Mouse (Mus musculus): ENCODE data around the gene Slc16a13.
A peak's percentile ranks its signal among the peaks of the same experiment; 100 is the strongest.

Gene Slc16a13

DNA sequence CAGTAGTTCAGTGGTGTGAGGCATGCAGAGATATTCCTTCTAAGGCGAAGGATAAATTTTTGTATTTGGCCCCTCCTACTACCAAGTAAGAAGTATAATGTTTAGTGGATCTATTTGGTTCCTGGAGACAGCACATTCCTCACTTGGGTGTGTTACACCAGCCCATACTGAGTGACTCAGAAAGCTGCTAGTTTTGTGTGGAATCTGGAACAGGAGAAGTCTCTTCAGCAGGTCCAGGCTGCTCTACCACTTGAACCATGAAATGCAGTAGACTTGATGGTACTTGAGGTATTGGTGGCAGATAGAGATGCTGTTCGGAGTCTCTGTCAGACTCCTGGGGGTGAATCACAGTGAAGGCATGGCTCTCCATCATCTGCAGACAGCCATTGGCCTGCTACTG lies 10.2 kb downstream of the Slc16a13 start:
- DNase-seq (ENCODE audit: low spot score): no peak

GRCm38 (mm10) chr11:70208778-70209388 lies 12.0 kb downstream of the Slc16a13 start:
- DNase-seq (ENCODE audit: low spot score): no peak

DNA sequence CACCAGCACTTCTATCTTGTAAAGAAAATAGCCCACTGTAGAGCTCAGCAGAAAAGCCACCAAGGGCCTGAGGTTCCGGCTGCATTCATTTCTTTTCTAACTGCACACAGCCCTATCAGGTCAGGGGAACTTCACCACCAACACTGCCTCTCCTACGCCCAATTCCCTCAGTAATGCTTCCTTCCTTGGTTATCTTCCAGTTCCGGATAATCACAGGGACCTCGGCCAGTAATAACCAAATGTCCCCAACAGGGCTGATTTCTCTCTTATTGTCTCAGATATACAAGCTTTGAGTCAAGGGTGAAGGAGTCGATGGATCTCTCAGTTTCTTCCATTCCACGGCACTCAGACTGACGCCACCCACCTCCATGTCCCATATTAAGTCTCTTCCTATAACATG lies 13.6 kb downstream of the Slc16a13 start:
- no peak for DNase-seq (ENCODE audit: low spot score)

- no peak for DNase-seq (ENCODE audit: low spot score)
Measured at GRCm38 (mm10) chr11:70206801-70207200, 14.1 kb downstream of the Slc16a13 start.

GRCm38 (mm10) chr11:70201691-70202090 lies 19.2 kb downstream of the Slc16a13 start:
- DNase-seq (ENCODE audit: low spot score): peak; percentile 67

DNA sequence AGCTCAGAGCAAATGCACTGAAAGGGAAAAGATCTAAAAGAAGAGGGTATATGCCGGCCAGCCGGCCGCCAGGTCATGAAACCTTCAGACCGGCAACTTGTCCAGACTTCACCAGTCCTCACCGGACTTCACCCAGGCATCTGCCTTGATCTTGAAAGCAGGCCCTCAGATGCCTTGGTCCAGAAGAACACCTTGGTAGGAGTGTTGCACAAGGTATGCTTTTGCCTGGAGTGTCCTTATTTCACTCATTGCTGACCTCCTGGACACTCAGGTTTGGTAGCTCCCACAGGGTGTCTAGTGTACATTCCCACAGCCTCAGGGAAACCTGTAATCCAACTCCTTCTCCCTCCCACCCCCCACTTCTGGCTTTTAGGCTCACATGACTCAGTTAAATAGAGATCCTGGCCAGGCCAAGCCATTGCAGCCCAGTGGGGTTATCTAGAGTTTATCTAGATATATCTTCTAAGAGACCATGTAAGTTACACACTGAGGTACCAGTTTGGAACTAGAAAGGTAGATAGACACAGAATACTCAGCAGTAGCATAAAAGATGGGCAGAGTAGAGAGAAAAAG lies 20.7 kb downstream of the Slc16a13 start:
- no peak for DNase-seq (ENCODE audit: low spot score)

GRCm38 (mm10) chr11:70199107-70199506 lies 21.8 kb downstream of the Slc16a13 start:
- DNase-seq (ENCODE audit: low spot score): no peak

DNA sequence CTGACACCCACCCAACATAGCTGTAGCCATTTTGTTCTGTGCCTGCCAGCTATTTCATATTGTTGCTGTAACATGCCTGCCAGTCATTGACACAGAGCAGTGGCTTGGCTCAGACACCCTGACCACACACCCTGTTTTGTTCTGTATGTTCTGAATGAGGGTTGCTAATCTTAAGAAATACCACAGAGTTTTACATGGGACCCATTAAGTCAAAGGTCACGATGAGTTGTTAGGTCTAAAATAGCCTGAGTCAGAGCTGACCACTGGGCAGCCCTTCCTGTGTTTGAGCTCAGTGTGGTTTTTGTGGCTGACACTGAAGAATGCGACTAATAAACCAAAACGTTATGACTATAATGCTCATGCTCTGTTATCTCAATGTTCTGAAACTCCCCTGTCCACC lies 22.5 kb downstream of the Slc16a13 start:
- DNase-seq (ENCODE audit: low spot score): no peak

- DNase-seq (ENCODE audit: low spot score): no peak
Measured at GRCm38 (mm10) chr11:70193354-70194285, 27.2 kb downstream of the Slc16a13 start.

DNA sequence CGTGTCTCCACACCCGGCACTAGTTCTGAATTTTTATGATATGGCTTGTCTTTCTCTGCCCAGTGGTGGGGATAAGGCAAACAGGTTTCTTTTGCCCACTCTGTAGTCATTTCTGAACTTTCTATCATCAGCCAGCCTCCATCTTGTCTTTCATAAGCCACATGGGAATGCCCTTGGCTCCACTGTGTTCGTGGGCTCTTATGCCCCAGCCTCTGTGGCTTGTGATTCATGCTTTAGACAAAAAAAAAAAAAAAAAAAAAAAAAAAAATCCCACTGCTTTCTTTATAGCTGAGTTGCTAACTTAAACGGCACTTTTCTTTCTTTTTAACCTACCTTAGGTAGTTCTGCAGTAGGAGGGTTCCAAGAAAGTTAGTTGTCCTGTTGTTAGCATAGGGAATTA lies 28.7 kb downstream of the Slc16a13 start:
- no peak for DNase-seq (ENCODE audit: low spot score)

DNA sequence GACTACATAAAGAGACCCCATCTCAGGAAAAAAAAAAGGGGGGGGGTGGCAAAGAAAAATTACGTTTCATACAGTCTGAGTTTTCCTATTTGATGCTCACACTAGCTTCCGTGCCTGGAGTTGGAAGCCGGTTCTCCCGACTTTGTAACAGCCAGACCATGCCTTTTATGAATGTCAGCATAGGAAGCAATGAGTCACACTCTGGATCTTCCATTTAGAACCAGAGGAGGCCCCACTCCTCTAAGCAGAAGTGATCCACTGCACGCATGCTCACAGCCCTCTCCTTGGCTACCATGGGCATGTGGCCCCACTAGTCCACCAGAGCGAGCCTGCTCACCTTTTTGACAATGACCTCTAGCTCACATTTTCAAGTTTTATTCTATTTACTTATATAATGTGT lies 29.7 kb downstream of the Slc16a13 start:
- no peak for DNase-seq (ENCODE audit: low spot score)

DNA sequence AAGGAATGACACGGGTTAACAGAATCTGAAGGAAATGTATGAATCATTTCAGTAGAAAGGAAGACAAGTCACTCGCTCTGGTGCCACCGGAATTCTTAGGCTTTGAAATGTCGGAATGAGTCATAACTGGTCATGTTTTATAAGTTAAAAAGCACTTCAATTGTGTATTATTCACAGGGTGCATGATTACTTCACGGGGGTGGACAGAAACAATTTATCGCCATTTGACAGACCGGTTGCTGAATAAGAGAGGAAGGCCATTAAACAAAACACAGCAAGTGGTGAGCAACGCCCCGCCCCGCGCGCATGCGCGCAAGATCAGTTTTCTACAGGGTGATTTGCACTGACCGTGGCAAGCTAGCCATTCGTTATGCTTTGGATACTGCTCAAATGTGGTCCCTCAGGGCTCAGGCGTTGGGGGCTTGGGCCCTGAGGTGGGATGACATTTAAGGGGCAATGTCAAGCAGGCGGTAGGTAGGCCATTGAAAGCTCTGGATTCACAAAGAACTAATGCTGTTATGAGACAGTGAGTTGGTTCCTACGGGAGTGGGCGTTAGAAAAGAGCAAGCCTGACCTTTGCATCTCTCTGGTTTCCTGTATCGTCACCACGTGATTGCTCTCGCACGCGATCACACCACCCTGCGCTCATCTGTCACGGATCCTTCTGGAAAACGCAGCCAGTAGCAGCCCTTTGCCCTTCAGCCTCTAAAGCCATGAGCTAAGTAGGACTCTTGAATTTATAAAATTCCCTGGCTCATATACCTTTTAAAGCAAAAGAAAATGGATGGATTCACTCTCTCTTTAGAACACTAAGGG lies 31.3 kb downstream of the Slc16a13 start:
- no peak for DNase-seq (ENCODE audit: low spot score)

DNA sequence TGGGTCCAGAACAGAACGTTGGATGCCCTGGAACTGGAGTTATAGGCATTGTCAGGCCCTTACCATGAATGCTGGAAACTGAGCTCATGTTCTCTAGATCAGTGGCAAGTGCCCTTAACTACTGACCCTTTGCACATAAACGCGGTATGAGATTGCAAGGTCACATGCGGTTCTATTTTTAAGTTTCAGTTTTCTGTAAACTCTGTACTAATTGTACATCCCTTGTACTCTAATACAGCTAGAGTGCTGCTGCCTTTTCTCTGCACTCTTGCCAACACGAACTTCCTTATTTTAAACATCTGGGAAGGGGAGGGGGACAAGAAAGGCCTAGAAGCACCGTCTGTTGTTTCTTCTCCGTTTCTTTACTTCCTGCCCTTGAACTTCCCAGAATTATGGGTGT lies 35.7 kb downstream of the Slc16a13 start:
- no peak for DNase-seq (ENCODE audit: low spot score)

DNA sequence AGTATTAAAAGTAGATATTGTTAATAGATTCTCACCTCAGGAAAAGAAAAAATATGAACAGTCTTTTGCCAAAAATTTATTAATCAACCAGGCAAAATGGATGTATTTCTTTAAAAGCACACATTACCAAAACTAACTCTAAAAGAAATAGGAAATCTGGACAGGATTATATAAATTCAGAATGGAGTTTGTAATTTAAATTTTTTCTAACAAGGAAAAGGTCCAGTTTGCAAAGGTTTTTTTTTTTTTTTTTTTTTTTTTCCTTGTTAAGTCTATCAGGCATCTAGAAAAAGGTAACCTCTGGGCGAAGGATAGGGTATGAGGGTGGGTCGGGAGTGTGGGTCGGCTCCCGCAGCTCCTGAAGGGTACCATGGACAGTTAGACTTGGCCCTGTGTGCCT lies 40.4 kb downstream of the Slc16a13 start:
- DNase-seq (ENCODE audit: low spot score): no peak

- no peak for DNase-seq (ENCODE audit: low spot score)
Measured at GRCm38 (mm10) chr11:70179401-70179800, 41.5 kb downstream of the Slc16a13 start.

GRCm38 (mm10) chr11:70178756-70179155 lies 42.1 kb downstream of the Slc16a13 start:
- no peak for DNase-seq (ENCODE audit: low spot score)

DNA sequence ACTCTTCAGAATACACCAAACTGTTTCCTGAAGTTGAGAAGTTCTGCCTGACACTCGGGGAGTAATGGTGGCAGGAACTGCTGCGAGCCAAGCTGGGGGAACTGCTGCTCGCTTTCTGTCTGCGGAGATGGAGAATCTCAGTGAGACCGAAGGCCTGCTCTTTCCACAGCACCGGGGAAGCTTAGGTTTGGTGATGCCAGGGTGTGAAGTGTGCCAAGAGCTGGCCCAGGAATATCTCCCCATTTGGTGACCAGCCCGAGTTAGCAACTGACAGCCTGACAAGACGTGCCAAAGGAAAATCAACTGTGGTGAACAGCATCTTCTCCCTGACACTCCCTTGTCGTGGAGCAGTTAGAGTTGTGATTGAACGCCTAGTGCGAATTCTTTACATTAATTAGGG lies 42.6 kb downstream of the Slc16a13 start:
- DNase-seq (ENCODE audit: low spot score): no peak

DNA sequence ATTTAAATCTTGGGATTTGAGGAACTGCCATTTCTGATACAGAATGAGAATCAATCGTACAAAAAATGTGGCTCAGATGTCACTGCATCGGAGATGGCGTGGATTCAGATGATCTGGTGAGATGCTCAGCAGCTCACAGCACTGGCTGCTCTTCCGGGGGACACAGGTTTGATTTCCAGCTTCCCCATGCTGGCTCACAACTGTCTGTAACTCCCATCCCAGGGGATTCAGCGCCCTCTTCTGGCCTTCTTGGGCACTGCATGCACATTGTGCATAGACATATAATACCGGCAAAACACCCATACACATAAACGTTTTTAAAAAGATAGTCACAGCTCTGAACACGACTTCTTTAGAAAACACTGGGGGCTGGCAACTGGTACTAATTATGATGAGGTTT lies 43.2 kb downstream of the Slc16a13 start:
- DNase-seq (ENCODE audit: low spot score): no peak

DNA sequence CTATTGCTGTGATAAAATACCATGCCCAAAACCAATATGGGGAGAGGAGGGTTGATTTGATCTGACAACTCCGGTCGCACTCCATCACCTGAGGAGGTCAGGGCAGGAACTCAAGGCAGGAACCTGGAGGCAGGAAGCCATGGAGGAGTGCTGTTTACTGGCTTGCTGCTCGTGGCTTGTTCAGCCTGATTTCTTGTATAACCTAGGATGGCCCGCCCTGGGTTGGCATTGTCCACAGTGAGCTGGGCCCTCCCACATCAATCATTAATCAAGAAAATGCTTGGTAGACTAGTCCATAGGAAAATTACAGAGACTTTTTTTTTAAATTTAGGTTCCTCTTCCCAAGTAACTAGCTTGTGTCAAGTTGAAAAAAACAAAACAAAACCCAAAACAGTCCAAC lies 46.4 kb downstream of the Slc16a13 start:
- DNase-seq (ENCODE audit: low spot score): no peak

- DNase-seq (ENCODE audit: low spot score): no peak
Measured at GRCm38 (mm10) chr11:70172298-70172697, 48.6 kb downstream of the Slc16a13 start.

DNA sequence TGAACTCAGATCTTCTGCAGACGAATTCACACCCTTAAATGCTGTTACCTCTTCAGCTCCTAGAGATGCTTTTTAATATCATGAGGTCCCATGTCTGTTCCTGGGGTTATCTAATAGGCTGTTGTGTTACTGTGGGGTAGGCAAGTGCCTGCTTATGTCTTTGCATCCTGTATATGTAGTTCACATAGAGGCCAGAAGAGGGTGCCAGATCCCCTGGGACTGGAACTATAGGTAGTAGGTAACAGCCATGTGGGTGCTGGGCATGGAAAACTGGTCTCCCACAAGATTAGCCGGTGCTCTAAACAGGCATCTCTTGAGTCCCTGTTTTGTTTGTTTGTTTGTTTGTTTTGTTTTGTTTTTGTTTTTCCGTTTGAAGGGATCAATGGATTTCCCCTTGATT lies 49.0 kb downstream of the Slc16a13 start:
- DNase-seq (ENCODE audit: low spot score): no peak

DNA sequence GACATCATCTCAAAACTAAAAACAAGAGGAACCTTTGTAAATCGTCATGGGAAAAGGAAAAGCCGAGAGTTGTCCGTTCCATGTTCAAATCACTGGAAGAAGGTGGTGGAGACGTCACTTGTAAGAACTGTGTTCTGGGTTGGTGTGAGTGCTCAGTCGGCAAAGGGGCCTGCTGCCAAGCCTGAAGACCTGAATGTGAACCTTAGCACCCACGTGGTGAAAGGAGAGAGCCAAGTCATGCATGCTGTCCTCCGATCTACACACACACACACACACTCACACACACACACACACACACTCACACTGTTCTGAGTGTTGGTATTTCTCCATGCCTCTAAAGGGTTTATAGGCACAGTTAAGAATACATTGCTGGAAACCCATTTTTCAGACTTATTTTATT lies 49.7 kb downstream of the Slc16a13 start:
- no peak for DNase-seq (ENCODE audit: low spot score)

Measured in ovary, adult 18-20 months (tissue).